Comparison of ENCODE assay signal across 18 mouse cellular contexts in genomic region chr12:89668856-89669255, GRCm38 (mm10).
A peak's percentile ranks its signal among the peaks of the same experiment; 100 is the strongest.
DNase-seq lines count a peak whose midpoint lies in the region; ATAC-seq and TF ChIP-seq lines count a peak whose summit lies in the region.
"Had no signal": no experiment of that assay in that cellular context is flagged by ENCODE, and none has a peak within 500 bp of the region (broad histone marks: within the 10 kb centered on the region; RNA-seq: fewer than 3 reads in every experiment).

No protein-coding gene starts in this region.

- H3K4me3 ChIP-seq in midbrain, embryonic 11.5 days (ENCODE audit: low read depth, low read length), result no peak overlapping the region
- H3K4me3 ChIP-seq: embryonic facial prominence, embryonic 13.5 days; gastrocnemius, adult 2 months; heart, embryonic 10.5 days; hindbrain, embryonic 12.5 days; midbrain, embryonic 12.5 days; neural tube, embryonic 12.5 days; stomach, embryonic 15.5 days had no signal

- no peak overlapping the region for H3K9ac ChIP-seq in midbrain, embryonic 11.5 days (ENCODE audit: low read length)
- H3K9ac ChIP-seq: embryonic facial prominence, embryonic 13.5 days; hindbrain, embryonic 12.5 days; midbrain, embryonic 12.5 days; neural tube, embryonic 12.5 days; stomach, embryonic 15.5 days had no signal

- no peaks in the 10 kb centered on the region for H3K9me3 ChIP-seq in midbrain, embryonic 11.5 days (ENCODE audit: control insufficient read depth, low read length)
- H3K9me3 ChIP-seq: embryonic facial prominence, embryonic 13.5 days; heart, embryonic 10.5 days; hindbrain, embryonic 12.5 days; midbrain, embryonic 12.5 days; neural tube, embryonic 12.5 days; stomach, embryonic 15.5 days had no signal

- no peak for ATAC-seq in midbrain, embryonic 11.5 days (ENCODE audit: low FRiP score)

- TF ChIP-seq POLR2A in brain, embryonic 14.5 days (IDR thresholded peaks at IDR 0.05; ENCODE audit: borderline replicate concordance, extremely low read depth, insufficient read depth, insufficient read length, poor library complexity, severe bottlenecking), result no peak

- no peak overlapping the region for H3K27ac ChIP-seq in midbrain, embryonic 11.5 days (ENCODE audit: low read depth, low read length)
- H3K27ac ChIP-seq: embryonic facial prominence, embryonic 13.5 days; gastrocnemius, adult 2 months; heart, embryonic 10.5 days; hindbrain, embryonic 12.5 days; midbrain, embryonic 12.5 days; neural tube, embryonic 12.5 days; stomach, embryonic 15.5 days had no signal

- DNase-seq in frontal cortex, postnatal 36 days (ENCODE audit: low spot score in 2 of 2), result peak; percentile 21 to 50
- DNase-seq in frontal cortex, postnatal 14 days (ENCODE audit: low spot score in 2 of 2), result no peak
- DNase-seq in brain, embryonic 14.5 days (ENCODE audit: low read depth), result peak; percentile 77
- peak; percentile 51 for DNase-seq in gonadal fat pad, adult 2 months (ENCODE audit: low read depth)
- peak; percentile 24 to 29 for DNase-seq in right cerebral cortex, adult 2 months (ENCODE audit: low spot score in 2 of 2)
- no peak for DNase-seq in midbrain, embryonic 11.5 days (ENCODE audit: low spot score, missing footprints)
- DNase-seq in heart, postnatal 4 days, result no peak
- DNase-seq: cerebellum, adult 9-10 months; gastrocnemius, adult 2 months; kidney, adult 18-20 months; lung, postnatal 10 days had no signal

- WGBS in midbrain, embryonic 11.5 days, result 73% methylated on average over 2 of the region's 2 CpGs

- no peaks in the 10 kb centered on the region for H3K4me1 ChIP-seq in midbrain, embryonic 11.5 days (ENCODE audit: control insufficient read depth, insufficient read depth, low read length)
- H3K4me1 ChIP-seq: embryonic facial prominence, embryonic 13.5 days; heart, embryonic 10.5 days; hindbrain, embryonic 12.5 days; midbrain, embryonic 12.5 days; neural tube, embryonic 12.5 days; stomach, embryonic 15.5 days had no signal

- no peak overlapping the region for H3K4me2 ChIP-seq in midbrain, embryonic 11.5 days
- H3K4me2 ChIP-seq: embryonic facial prominence, embryonic 13.5 days; hindbrain, embryonic 12.5 days; liver, embryonic 11.5 days; midbrain, embryonic 12.5 days; neural tube, embryonic 12.5 days; stomach, embryonic 15.5 days had no signal

- TF ChIP-seq CTCF in brain, embryonic 14.5 days (IDR thresholded peaks at IDR 0.05; ENCODE audit: borderline replicate concordance, extremely low read depth, insufficient read depth, insufficient read length), result no peak

- no peaks in the 10 kb centered on the region for H3K27me3 ChIP-seq in midbrain, embryonic 11.5 days (ENCODE audit: control insufficient read depth, insufficient read depth, low read length)
- H3K27me3 ChIP-seq: embryonic facial prominence, embryonic 13.5 days; hindbrain, embryonic 12.5 days; midbrain, embryonic 12.5 days; neural tube, embryonic 12.5 days; stomach, embryonic 15.5 days had no signal

- H3K36me3 ChIP-seq in midbrain, embryonic 11.5 days (ENCODE audit: control insufficient read depth, insufficient read depth, low read length), result no peaks in the 10 kb centered on the region
- H3K36me3 ChIP-seq: embryonic facial prominence, embryonic 13.5 days; heart, embryonic 10.5 days; hindbrain, embryonic 12.5 days; midbrain, embryonic 12.5 days; neural tube, embryonic 12.5 days; stomach, embryonic 15.5 days had no signal

Comparison
In these comparisons a context has a peak if more than half of its experiments do, and no peak if none do; other contexts are left out.
1. DNase-seq: peak in frontal cortex, postnatal 36 days (2 of 2), brain, embryonic 14.5 days (single experiment), gonadal fat pad, adult 2 months (single experiment) and right cerebral cortex, adult 2 months (2 of 2); none in frontal cortex, postnatal 14 days (0 of 2), midbrain, embryonic 11.5 days (single experiment) and heart, postnatal 4 days (single experiment).